Mouse (Mus musculus) ES-Bruce4 (cell line): ENCODE results near the gene Odf3l1.

ENCODE experiments used
- CTCF ChIP-seq: IDR thresholded peaks from one replicate; pipeline ENCODE4 v1.8.1; 2011; ENCODE audit warnings: low read depth, low read length
- EP300 ChIP-seq: IDR thresholded peaks from 2 replicates; pipeline ENCODE4 v1.6.1; 2011; ENCODE audit warnings: low read depth, low read length; ENCODE audit not compliant: insufficient read depth

DNA sequence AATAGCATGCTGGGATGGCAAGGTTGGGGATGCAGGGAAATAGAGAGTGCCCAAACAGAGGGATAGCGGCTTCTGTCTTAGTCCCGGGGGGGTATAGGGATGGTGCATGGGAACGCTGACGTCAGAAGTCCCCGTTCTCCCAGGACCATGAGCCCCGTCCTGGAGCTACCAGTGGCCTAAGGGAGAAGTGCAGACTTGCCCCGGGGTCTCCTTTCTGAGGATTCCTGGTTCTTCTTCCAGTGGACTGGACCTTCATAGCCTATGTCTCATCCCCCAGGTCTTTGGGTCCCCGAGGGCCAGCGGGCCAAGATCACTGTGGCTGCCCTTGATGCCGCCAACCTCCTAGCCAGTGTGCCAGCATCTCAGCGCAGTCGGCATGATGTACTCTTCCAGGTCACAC is 32.3 kb upstream of the Odf3l1 start:
- TF ChIP-seq EP300: no peak
- no peak for TF ChIP-seq CTCF
